Mouse (Mus musculus) adrenal gland, postnatal 14 days (tissue): ENCODE measurements around the gene Prkch. TPM values are rescaled to one million over a fixed set of nuclear protein-coding genes. Genes with fewer than 3 reads are reported as not detected.

Source experiments
- DNase-seq: peaks from one replicate; pipeline ENCODE4 v3.0.0; 2021; ENCODE audit warnings: mixed read lengths
- total RNA-seq: library from RNA; stranded (reverse); gene quantifications from 2 replicates; pipeline ENCODE4 v1.2.3, GENCODE M21; 2021

Gene Prkch
- total RNA-seq, 1 experiment from 2014 or later, result 19.9 TPM

DNA sequence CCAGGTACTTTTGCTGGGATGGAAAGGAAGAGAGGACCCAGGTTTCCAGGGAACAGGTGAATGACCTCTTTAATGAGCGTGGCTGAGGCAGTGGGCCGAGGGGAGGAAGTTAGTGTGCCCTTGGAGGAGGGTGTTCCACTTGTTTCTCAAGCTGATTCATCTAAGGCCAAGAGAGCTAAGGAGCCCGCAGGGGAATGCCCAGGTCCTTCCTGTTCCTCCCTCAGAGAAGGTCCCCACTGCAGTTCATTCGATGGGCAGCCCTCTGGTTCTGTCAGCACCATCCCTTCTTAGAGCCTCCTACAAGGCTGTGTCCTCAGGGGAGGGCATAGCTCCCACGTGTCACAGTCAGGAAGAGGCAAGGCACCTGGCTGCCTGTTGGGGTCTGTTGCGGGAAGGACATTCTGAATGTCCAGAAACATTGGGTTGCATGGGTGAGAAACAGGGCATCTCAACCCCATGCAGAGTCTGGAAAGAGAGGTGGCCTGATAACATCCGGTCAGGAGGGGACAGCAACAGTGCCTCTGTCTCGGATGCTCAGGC is 26.3 kb downstream of the Prkch start:
- DNase-seq, result no peak

DNA sequence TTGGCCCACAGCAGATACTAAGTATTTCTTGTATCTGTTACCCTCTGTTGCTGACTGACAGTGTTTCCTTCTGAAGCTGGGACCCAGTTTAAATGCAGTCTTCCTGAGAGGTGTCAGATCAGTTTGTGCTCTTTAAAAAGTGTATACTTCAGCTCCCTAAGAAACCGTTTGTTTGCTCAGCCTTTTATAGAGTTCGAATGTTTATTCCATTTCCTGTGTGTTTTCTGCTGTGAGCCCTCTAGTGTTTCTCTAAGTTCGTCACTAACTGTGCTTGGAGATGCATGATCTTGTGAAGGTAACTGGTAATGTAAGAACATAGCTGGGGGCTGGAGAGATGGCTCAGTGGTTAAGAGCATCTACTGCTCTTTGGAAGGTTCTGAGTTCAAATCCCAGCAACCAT is 27.1 kb downstream of the Prkch start:
- no peak for DNase-seq

DNA sequence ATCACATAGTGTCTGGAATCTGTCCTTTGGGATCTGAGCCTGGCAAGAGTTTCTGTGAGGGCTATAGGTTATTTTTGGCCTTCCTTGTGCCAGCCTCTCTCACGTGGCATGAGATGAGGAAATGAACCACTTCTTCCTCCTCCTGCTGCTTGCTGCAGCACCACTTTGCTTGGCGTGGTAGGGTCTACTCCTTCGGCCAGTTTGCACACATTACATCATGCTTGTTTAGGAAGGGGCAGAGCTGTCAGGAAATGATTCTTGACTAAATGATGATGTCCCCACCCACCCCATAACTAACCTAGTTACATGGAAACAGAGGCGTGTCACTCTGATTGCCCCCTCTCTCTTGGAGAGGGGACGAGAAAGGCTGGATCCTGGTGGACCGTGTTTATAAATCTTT is 28.6 kb downstream of the Prkch start:
- no peak for DNase-seq

DNA sequence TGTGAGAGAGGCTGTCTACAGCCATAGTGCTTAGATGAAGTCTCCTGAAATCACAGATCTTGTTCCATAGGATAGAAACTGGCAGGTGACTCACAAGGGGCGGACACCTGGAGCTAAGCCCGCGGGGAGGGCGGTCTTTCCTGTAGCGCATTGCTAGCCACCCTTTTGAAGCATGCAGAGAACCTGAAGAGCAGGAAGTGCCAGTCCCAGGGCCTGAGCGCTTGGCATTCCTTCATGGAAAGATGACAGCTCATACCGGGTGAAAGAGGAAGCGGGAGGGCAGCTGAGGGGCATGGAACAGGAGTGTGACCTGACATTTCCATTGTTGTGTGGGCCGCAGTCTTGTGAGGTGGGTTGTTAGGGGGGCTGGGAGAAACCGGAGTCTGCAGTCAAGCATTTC is 33.1 kb downstream of the Prkch start:
- peak; percentile 43 for DNase-seq

DNA sequence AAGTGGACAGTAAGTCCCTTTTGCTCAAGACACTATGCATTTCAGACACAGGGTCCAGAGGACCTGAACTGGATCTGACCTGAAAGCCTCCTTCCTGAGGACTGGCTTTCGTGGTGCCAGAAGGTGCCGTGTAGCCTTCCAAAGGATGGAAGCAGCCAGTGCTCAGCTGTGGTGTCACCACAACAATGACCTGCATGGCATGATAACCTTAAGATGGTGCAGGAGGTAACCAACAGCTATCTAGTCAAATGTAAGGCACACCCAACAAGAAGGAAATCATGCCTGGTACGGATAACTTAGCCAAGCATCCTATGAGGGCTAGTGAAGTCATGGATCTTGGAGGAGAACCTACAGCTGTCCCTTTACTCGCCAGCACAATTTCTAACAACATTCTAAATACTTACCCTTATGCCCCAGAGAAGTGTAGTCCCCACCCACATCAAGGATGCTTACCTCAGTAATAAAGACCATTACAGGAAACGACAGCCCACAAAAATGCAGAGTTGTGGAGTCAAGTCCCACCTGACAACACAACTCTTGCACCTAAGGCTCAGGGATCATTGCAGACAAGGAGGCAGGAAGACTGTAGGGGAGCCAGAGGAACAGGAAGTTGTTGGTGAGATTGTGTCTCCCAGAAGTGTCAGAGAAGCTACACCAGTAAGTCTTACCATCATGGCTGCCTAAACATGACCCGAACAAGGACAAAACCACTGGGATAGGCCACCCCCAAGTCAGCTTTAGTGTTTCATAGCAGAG is 40.9 kb downstream of the Prkch start:
- DNase-seq, result no peak

DNA sequence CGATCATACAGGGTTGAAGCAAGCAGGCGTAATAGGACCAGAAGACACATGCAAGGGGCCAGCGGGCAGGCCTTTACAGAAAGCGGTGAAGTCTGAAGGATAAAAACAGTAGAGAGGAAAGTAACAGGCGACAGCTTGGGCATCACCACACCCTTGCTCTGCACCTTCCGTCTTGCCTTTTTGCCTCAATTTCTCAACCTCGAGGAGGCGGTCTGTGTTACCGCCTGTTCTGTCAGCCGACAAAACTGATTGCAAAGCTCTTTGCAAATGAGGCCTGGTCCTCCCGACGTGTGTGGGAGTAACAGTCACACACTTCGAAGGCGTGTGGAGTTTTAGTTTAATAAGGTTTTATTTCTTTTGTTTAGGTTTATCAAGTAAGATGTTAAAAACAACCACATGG is 43.3 kb downstream of the Prkch start:
- DNase-seq, result no peak

DNA sequence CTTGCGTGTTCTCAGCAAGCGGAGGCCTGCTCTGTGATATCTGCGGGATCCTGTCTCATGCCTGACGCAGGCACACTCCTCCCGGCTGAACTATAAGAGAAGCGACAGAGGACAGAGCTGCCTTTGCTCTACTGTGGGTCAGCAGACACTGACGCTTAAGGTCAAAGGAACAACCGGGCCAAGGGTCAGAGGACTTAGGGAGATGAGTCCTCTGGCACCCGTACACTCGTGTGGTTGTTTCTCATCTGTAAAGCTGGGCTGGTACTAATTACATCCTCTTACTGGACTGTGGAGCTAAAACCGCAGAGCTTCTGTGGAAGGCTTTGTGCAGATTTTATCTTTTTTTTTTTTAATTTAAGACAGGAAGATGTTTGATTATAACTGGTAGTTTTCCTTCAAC is 46.0 kb downstream of the Prkch start:
- DNase-seq, result no peak

DNA sequence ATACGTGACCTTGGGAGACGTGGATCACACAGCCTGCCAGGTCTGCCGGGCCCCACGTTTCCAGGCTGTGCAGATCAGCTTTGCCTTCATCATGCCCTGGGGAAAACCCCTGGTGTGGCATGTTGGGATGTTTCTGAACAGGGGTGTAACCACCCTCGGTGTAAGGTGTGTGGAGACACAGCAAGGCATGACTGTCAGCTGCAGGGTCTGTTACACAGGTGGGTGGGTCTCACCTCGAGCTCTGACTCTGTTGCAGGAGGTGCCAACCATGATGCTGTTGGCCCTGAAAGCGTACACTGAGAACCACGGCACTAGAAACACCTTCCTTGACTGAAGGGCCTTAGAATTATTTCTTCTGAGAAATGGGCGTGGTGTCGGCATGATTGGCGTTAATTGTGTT is 46.6 kb downstream of the Prkch start:
- no peak for DNase-seq

DNA sequence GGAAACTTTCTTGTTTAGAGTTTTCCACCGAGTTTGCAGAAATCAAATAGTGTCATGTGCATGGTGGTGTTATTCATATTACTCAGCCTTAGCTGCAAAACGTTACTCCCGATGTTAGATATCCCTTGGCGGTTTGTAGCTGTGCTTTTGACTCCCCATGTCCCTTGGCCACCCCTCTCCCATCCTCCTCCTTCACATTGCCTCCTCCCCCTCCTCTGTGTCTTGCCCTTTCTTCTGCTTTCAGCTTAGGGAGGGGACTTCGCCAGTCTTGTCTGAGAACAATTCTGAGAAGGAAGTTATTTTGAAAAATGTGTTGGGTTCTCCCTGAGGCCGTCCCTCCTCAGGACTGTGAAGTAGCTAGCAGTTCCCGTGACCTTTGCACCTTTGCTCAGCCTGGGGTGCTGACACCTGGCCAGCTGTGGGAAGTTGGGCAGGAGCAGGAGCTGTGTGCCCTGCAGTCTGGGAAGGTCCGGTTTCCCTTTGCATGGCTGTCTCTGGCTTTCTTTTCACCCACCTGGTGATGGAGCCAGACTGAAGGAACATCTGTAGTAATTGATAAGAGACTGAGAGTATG is 48.2 kb downstream of the Prkch start:
- peak; percentile 17 for DNase-seq

DNA sequence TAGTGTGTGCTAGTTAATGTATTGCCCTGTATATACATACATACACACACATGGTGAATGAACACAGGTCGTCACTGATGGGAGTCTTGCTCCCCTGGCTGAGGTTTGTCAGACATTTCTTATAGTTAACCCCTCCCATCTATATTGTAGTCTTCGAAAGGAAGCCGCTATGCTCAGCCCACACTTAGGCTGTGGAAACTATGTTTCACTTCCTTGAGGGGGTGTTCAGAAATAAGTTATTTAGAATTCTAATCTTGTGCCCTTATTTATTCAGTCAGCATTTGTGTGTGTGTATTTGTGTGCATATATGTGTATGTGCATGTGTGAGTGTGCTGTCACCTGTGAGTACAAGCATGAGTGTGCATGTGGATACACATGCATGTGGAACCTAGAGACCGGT is 49.1 kb downstream of the Prkch start:
- DNase-seq, result no peak

DNA sequence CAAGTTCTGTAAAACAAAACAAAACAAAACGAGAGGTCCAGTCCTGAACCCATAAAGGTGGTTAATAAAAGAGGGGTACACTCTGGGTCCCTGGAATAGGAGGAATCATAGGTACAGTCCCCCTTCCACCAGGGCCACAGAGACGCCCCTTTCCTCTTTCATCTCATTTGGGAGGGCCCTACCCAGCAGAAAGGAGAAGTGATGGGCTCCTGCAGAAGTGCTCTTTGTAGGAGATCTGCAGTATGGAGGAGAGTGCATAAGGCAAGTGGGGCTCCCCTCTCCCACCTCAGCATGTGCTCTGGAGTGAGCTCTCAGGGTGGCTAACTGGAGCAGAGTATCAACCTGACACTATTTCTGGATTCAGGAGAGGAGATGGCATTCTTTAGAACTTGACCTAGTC is 55.0 kb downstream of the Prkch start:
- DNase-seq, result no peak

DNA sequence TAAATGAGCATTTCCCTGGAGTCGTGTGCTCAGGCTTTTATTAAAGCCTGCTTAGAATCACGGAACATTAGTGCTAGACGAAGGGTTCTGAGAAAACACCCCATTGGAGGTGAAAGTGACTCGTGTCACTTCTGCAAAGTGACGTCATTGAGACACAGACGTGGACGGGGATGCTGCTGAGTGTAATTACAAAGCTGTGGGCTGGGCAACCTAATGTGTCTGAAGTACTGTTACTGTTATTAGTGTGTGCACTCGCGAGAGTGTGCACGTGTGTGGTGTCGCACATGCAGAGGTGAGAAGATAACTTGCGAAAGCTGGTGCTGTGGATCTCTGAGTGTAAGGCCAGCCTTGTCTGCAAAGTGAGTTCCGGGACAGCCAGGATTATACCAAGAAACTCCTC is 56.6 kb downstream of the Prkch start:
- DNase-seq, result no peak

DNA sequence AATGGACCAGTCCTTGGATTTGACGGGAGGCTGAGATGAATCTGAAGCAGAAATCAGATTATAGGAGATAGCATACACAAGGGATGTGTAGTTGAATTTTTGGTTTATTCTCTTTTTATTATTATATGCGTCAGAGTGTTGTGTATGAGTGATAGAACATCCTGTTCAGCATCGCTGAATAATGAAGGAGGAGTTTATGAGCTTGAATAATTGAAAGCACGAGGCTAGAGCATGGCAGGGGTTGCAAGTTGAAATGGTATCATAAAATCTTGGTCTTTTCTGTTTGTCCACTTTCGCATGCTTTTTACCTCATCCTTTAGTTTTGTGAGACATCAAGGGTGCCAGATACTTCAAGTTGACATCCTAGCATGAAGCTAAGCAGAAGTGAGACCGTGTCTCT is 60.6 kb downstream of the Prkch start:
- DNase-seq, result no peak

DNA sequence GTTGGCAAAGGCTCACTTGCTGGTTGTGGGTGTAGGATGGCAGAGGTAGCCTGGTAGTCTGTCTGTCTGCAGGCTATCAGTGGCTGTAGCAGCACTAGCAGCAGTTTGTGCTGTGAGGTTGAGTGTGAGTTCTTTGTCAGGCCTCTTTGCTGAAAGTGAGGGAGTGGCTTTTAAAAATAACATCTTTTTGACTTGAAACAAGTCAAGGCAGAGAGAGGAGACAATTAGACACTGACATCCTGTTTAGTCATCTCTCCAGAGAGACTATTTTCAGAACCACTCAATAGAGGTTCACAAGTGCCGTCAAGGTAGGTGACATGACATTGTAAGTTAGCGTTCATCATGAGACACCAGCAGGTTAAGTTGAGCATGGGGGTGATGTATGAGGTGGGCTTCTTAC is 63.1 kb downstream of the Prkch start:
- no peak for DNase-seq

DNA sequence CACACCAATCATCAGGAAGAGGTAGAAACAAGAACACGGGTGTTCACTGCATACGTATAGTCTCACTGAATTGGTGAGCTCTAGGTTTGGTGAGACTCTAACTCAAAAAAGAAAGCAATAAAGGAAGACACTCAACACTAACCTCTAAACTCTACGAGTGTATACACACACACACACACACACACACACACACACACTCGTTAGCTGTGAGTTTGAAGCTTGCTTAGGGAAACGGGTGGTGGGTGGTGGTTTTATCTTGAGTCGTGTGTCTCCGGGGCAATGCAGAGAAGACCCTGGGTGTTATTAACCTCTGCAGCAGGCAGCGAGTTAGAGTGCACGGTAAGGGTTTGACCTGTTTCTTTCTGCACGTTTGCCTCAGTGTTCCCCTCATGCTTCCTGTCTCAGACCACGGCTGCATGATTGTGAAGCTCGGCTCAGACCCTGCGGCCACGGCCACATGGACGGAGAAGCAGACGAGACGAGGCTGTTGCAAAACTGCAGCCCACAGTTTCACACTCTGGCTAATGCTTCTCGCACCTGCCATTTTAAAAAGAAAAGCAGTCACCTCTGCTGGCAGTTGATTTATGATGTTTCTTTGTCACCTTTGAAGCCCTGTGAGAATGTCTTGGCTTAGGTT is 72.1 kb downstream of the Prkch start:
- no peak for DNase-seq

DNA sequence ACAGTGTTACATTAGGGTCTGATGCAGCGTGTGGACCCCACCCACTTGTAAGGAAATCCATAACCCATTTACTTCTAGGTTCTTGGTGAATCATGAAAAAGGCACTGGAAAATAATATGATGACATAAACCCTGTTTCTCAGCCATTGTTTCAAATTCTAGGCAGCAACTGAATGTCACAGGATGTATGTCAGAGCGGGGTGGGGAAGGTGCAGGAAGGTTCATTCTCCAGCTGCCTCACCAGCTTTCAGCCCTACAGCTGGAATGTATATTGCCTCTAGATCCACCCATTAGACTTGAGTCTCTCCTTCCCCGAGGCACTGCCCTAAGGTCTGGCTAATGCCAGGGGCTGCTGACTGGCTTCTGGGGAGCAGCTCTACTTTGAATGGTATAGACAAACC is 78.8 kb downstream of the Prkch start:
- DNase-seq, result no peak

DNA sequence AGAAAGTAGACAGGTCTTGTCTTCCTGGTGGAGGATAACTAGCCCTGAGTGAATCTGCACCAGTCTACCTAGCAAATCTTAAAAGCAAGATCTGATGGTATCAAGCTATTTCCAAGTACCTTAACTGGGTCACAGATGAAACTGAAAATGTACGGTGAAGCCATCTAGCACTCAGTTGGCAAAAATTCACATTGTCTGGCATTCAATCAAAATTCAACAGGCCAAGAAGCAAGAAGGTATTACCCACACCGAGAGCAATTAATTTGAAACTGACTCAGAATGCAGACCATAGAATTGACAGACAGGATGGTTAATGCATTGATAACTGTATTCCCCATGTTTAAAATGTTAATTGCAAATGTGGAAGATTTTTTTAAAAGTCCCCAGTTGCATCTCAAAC is 82.1 kb downstream of the Prkch start:
- no peak for DNase-seq

DNA sequence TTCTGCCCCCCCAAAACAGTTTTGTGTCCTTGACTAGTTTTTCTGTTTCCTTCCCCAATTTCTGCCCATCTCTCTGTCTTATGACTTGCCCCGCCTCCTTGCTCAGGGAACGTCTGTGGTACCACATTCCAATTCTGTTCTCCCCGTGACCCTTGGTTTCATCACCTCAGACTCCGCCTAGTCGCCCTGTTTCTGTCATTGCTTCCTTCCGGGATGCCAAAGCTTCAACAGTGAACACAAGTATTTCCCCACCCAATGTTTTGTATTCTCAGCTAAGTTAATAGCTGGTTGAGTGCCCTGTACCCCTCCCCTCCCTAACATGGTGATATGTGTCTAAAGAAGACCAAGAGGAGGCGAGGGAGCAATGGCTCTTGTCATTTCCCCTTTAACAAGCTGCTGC is 83.0 kb downstream of the Prkch start:
- no peak for DNase-seq

DNA sequence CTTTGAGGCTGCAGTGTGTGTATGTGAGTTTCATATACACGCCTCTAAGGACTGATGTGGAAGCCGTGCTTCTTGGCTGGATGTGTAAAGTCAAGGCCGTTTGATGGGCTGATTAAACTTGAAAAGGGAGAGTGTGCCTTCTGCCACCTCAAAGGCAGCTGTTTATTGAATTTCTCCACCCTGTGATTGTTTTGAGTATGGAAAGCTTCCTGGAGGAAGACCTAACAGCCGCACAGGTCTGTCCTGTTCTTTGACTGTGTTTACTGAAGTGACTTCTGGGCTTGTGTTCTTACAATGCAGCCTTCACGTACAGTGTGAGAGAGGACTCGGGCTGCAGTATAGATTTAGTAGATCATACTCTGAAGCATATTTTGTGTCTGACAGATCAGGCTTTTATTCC is 86.1 kb downstream of the Prkch start:
- no peak for DNase-seq

DNA sequence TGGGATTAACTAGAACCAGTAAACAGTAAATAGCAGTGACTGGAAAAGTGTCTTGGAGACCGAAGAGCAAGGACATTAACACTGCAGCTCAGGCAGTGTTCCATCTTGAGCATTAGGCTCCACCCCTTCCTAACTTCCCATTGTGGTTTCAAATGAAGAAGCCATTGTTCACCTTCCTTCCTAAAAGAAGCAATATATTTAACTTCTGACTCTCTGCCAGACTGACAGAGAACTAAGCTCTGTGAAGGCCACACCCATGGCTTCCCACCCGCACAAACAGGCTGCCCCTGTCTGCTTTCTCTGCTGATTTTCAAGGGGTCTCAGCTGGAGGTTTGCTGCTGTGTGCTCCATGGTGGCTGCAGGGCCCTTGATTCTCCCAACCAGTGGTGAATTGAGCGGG is 86.9 kb downstream of the Prkch start:
- no peak for DNase-seq

DNA sequence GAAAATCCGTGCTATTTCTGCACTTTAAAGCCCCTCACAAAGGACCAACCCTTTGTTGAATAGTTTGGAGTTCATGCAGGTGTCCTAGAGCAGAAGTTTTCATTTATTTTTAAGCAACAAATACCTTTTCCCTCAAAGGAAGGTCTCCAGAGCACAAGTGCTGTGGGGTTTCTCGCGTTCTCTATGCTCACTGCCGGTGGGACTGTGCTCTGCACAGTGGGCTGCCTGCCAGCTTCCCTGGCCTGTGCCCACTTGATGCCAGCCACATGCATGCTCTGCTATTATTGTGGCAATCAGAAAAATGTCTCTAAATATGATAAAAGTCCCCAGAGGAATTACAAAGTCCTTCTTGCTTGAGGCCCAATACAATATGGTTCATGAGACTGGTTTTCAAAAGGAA is 87.4 kb downstream of the Prkch start:
- DNase-seq, result no peak

DNA sequence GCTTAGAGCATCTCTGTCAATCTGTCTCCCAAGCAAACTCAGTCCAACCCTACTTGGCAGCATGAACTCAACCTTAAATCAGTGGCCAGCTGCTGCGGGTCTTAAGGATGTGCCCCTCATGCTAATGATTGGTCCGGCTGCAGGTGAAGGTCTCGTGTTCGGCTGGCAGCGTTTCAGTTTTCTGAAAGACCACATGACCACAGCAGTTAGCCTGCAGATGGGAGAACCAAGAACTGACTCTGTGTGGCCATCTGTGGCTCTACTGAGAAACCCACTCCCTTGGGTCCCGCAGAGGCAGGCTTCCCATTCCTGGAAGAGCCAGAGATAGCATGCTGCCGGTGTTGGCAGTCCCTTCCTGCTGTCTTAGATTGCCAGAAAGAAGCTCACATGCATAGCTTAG is 89.2 kb downstream of the Prkch start:
- no peak for DNase-seq

DNA sequence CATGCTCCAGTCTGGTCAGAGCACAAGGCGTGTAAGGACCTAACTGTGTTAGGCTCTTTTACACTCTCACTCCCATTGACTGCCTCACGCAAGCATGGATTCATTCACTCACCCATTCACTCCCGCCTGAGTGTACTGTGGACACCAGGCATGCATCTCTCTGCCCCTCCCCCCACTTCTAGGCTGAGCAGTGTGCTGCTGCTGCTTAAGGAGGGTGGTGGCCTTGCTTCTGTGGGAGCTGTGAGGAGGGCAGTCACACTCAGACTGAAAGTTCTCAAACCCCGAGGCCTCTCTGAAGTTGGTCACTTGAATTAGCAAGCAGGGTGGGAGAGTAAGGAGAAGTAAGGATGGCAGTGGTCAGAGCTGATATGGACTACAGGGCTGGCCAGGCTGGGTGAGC is 90.6 kb downstream of the Prkch start:
- no peak for DNase-seq

DNA sequence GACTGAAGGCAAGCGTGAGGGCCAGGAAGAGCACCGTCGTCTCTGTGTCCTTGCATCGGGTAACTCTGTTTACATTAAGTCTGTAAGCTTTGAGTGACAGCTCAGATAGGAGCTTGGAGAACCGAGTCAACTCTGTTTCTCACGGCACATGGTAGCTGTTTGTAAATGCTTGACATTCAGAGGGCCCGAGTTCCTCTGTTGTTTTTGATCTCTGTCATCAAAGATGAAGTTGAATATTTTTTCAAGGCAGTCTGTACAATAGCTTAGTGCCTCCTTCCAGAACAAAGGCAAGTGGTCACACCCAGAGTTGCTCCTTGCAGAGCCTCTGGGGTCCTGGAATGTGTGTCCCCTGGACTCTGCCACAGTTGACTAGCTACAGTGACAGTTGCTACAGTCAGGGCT is 94.8 kb downstream of the Prkch start:
- DNase-seq, result no peak
